Mouse (Mus musculus) T-cell, adult 66 days (primary cell): ENCODE data around the gene Tnfrsf11a. TPM values are rescaled to one million over a fixed set of nuclear protein-coding genes. Genes with fewer than 3 reads are reported as not detected.

ENCODE experiments used
- total RNA-seq, 2 experiments: library from RNA; stranded (reverse); gene quantifications; 3 replicates in 1 of 2; 4 replicates in 1 of 2; pipeline ENCODE4 v1.2.4; 2023

Tnfrsf11a gene
- total RNA-seq = under 1 TPM; 0.12 to 0.30 TPM

DNA sequence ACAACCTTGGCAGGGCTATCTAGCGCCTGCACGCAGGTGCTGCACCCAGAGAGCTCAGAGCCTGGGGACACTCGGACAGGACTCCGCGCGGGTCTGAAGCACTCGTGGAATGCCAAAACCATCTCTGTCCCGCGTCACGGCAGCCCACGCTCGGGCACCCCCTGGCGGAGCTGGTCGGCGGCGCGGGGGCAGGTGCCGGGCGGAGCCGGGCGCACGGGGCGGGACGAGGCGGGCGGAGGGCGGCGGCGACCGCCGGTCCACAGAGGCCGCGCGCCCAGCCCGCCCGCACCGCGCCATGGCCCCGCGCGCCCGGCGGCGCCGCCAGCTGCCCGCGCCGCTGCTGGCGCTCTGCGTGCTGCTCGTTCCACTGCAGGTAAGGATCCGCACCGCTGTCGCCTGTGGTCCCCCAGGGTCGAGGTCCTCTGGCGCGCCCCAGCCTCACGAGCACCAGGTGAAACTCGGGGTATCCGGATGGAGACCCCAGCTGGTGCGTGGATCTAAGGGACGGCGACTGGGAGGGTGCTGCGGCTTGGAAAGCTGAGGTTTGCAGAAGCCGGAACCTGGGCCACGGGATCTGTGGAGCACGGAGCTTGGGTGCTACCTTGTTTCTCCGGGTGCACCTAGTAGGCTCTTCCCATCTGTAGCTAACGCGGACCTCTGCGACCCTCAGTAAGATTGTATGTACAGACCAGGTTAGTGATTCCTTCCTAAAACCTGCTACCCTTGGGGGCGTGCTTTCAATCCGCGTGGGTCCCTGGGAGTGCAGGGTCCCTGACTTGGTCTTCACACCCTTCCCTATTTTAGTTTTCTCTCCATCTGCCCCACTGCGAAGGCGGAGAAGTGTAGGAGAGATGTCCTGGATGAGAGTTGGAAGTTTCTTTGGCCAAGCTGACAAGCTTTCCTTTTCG, at the start of gene Tnfrsf11a:
Gene Tnfrsf11a (plus strand): TSS at position 262 of the 908 bp plus-strand sequence.

Other genes with a start within 250 kb of the Tnfrsf11a start
- 10 to 100 TPM; 41.7 to 48.8 TPM for gene Pign, start 117.0 kb upstream of the Tnfrsf11a start, total RNA-seq
- 100 to 1,000 TPM; 104 to 119 TPM for gene Relch, start 116.9 kb upstream of the Tnfrsf11a start, total RNA-seq
- 10 to 100 TPM; 39.4 to 46.0 TPM for gene Zcchc2, start 209.7 kb downstream of the Tnfrsf11a start, total RNA-seq